Mouse (Mus musculus) forebrain, postnatal 0 days (tissue): ENCODE measurements around the gene Nup35. TPM values are rescaled to one million over a fixed set of nuclear protein-coding genes. Genes with fewer than 3 reads are reported as not detected.

Experiments
- ATAC-seq: fragments of 200-750 bp; cut with Nextera tagmentation; 2 replicates; pipeline ENCODE4 v1.8.0; 2017; ENCODE audit warnings: mild to moderate bottlenecking, moderate library complexity
- DNase-seq: peaks from one replicate; pipeline ENCODE4 v3.0.0-alpha.2; 2015
- H3K27ac ChIP-seq: fragments of 300-500 bp; sonication (generic); 2 replicates; pipeline ENCODE4 v1.5.1; 2014; ENCODE audit warnings: low read depth, mild to moderate bottlenecking, antibody characterized with exemption, low read length, moderate library complexity, mixed read lengths
- H3K27me3 ChIP-seq: fragments of 300-500 bp; sonication (generic); 2 replicates; pipeline ENCODE4 v1.6.1; 2014; ENCODE audit warnings: mild to moderate bottlenecking, low read length, mixed read lengths; ENCODE audit not compliant: insufficient read depth
- H3K36me3 ChIP-seq: fragments of 300-500 bp; sonication (generic); 2 replicates; pipeline ENCODE4 v1.6.1; 2014; ENCODE audit warnings: mild to moderate bottlenecking, moderate library complexity; ENCODE audit not compliant: insufficient read depth
- H3K4me1 ChIP-seq: fragments of 300-500 bp; sonication (generic); 2 replicates; pipeline ENCODE4 v1.6.1; 2014; ENCODE audit warnings: antibody characterized with exemption; ENCODE audit not compliant: insufficient read depth
- H3K4me2 ChIP-seq: fragments of 300-500 bp; sonication (generic); 2 replicates; pipeline ENCODE4 v1.6.1; 2014; ENCODE audit warnings: low read depth, mild to moderate bottlenecking, moderate library complexity
- H3K4me3 ChIP-seq: fragments of 300-500 bp; sonication (generic); 2 replicates; pipeline ENCODE4 v1.5.1; 2014; ENCODE audit warnings: low read depth, low read length, mixed read lengths
- H3K9ac ChIP-seq: fragments of 300-500 bp; sonication (generic); 2 replicates; pipeline ENCODE4 v1.6.1; 2014; ENCODE audit warnings: mild to moderate bottlenecking
- H3K9me3 ChIP-seq: fragments of 300-500 bp; sonication (generic); 2 replicates; pipeline ENCODE4 v1.6.1; 2016; ENCODE audit warnings: low read length
- CTCF ChIP-seq: sonication (generic); IDR thresholded peaks from 2 replicates; pipeline ENCODE4 v1.5.1; 2016; ENCODE audit warnings: antibody characterized with exemption, control low read depth, low read depth
- WGBS: fragments of 180-500 bp; shearing (Covaris S2); extraction: QIAGEN DNeasy Blood & Tissue Kit; methylation state at CpG from one replicate; pipeline ENCODE4 v1.1.7; 2014; 5-methylcytosine and 5-hydroxymethylcytosine counted together
- polyA plus RNA-seq: library from polyadenylated mRNA; unstranded; fragments of >200 nt; fragmentation: Nextera tagmentation; extraction: Ambion mirVana; gene quantifications from 2 replicates; pipeline ENCODE4 v1.2.1, GENCODE M21; 2015
- total RNA-seq: library from RNA; depleted of rRNA; stranded (reverse); fragments of >200 nt; gene quantifications from 2 replicates; pipeline ENCODE4 v1.2.3, GENCODE M21; 2014

The Nup35 gene
- total and polyA plus RNA-seq, 2 experiments from 2014 or later = 33.8 to 46.1 TPM

DNA sequence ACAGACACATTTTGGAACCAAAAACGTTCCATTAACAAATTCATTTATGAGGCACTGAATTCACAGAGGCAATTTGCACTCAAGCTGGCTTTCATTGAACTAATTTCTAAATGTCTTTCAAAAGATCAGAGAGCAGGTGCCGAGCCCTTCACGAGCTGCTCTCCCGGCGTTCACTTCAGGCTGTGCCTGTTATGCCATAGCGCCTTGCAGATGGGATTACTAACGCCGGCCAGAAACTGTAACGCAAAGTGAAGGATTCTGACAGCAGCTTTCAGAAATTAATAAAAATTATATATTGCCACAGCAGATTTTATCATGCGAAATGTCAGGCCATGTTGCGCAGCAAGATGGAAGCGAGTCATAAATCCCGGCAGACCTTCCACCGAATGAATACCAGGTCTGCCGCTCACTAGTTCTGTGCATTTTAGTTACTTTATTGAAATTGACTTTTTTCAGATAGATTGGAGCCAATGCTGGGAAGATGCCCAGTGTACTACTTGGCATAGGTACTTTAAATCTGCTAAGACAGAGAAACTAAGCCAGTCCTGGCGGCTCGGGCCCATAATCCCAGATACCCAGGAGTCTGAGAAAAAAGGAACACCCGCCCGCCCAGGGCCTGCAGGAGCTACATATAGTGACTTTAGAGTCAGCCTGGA is 13.1 kb upstream of the Nup35 start:
- no peak overlapping the region for H3K4me3 ChIP-seq
- no peak for TF ChIP-seq CTCF
- no peaks in the 10 kb centered on the region for H3K9me3 ChIP-seq
- H3K27ac ChIP-seq = peak overlapping the region; percentile 71
- no peaks in the 10 kb centered on the region for H3K36me3 ChIP-seq
- DNase-seq (peak; percentile 86), ATAC-seq (peak; percentile 91)
- WGBS = 51% methylated on average over 19 of the region's 19 CpGs
- peak overlapping the region; percentile 21; the same call in 1 of the 2 replicates for H3K4me2 ChIP-seq
- H3K27me3 ChIP-seq = no peaks in the 10 kb centered on the region
- no peak overlapping the region for H3K9ac ChIP-seq
- H3K4me1 ChIP-seq = no peaks in the 10 kb centered on the region

DNA sequence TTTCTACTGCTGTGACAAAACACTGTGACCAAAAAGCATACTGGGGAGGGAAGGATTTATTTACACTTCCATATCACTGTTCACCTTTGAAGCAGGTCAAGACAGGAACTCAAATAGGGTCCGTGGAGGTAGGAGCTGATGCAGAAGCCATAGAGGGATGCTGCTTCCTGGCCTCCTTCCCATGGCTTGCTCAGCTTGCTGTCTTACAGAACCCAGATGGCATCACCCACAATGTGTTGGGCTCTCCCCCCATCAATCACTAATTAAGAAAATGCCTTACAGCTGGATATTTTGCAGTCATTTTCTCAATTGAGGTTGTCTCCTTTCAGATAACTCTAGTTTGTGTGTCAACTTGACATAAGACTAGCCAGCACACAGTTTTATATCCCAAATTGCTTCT is 4.8 kb upstream of the Nup35 start:
- ATAC-seq = no peak
- H3K4me2 ChIP-seq = no peak overlapping the region
- 38% methylated on average over 1 of the region's 1 CpGs for WGBS
- H3K27ac ChIP-seq = no peak overlapping the region
- DNase-seq = no peak
- H3K36me3 ChIP-seq = no peaks in the 10 kb centered on the region
- H3K27me3 ChIP-seq = no peaks in the 10 kb centered on the region
- no peaks in the 10 kb centered on the region for H3K4me1 ChIP-seq
- no peaks in the 10 kb centered on the region for H3K9me3 ChIP-seq
- no peak overlapping the region for H3K4me3 ChIP-seq
- no peak overlapping the region for H3K9ac ChIP-seq
- no peak for TF ChIP-seq CTCF

DNA sequence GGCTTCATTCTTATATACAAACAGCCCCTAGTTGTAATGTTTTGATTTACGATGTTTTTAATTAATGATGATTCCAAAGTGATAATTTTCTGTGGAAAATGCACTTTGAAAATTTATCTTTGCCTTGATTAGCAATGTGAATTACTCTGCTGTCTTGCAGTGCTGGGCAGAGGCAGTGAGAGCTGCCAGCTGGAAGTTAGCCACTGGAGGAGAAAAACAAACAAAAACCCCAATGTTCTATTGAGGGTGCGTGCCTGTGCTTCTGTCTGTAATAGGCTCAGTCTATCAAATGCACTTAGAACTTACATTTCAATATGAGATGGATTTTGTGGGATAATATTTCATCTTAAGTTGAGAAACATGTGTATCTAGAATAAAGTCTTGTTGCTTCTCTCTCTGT is 4.2 kb upstream of the Nup35 start:
- no peak overlapping the region for H3K27ac ChIP-seq
- peak; percentile 51 for DNase-seq
- H3K36me3 ChIP-seq = no peaks in the 10 kb centered on the region
- H3K27me3 ChIP-seq = no peaks in the 10 kb centered on the region
- 34% methylated on average over 2 of the region's 2 CpGs for WGBS
- no peak overlapping the region for H3K9ac ChIP-seq
- no peak for TF ChIP-seq CTCF
- no peak overlapping the region for H3K4me3 ChIP-seq
- no peak for ATAC-seq
- H3K9me3 ChIP-seq = no peaks in the 10 kb centered on the region
- no peak overlapping the region for H3K4me2 ChIP-seq
- 0 out of 2 replicates have a peak, but pooled peaks cover 3% of the 10 kb centered on the region for H3K4me1 ChIP-seq

DNA sequence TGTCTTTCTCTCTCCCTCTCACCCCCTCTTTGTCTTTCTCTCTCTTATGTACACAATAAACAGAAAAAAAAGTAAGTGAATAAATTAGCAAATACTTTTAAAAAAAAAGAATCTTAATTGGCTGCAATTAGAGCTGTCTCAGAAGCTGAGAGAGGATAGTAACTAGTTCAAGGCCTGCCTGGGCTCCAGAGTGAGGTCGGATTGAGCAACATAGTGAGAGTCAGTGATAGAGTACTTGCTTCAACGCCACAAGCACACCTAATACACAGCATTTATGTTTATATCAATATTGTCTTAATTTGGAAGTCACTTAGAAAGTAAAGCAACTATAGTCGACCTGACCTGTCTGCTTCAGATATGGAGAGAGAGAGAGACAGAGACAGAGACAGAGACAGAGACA is 2.0 kb downstream of the Nup35 start:
- no peak for DNase-seq
- no peak overlapping the region for H3K27ac ChIP-seq
- H3K4me1 ChIP-seq = 0 out of 2 replicates have a peak, but pooled peaks cover 4% of the 10 kb centered on the region
- no peak overlapping the region for H3K4me2 ChIP-seq
- H3K27me3 ChIP-seq = no peaks in the 10 kb centered on the region
- peaks cover 5% of the 10 kb centered on the region; the same call in 1 of the 2 replicates for H3K36me3 ChIP-seq
- no peaks in the 10 kb centered on the region for H3K9me3 ChIP-seq
- ATAC-seq = no peak
- no peak overlapping the region for H3K4me3 ChIP-seq
- 82% methylated on average over 3 of the region's 3 CpGs for WGBS
- TF ChIP-seq CTCF = no peak
- H3K9ac ChIP-seq = no peak overlapping the region

DNA sequence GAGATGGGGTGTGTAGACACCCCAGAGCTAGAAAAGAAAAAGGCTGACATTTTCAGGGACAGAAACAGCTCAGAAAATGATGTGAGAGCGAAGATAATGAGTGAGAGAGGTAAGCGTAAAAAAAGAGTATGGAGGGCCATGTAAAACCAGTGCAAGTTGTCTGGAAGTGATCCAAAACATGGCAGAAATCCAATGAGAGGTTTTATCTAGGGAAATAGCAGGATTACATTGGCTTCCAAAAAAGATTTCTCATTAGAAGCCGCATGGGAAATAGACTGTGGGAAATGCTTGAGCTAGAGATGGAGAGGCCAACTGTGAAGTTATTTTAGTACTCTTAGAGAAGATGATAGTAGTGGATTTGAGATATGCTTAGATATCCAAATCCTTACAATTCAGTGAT is 4.9 kb downstream of the Nup35 start:
- no peak overlapping the region for H3K4me2 ChIP-seq
- TF ChIP-seq CTCF = no peak
- no peak overlapping the region for H3K27ac ChIP-seq
- WGBS = 70% methylated on average over 3 of the region's 3 CpGs
- 0 out of 2 replicates have a peak, but pooled peaks cover 4% of the 10 kb centered on the region for H3K4me1 ChIP-seq
- no peak overlapping the region for H3K9ac ChIP-seq
- no peak overlapping the region for H3K4me3 ChIP-seq
- H3K27me3 ChIP-seq = no peaks in the 10 kb centered on the region
- H3K9me3 ChIP-seq = no peaks in the 10 kb centered on the region
- no peak for DNase-seq
- peaks cover 5% of the 10 kb centered on the region; the same call in 1 of the 2 replicates for H3K36me3 ChIP-seq
- no peak for ATAC-seq

DNA sequence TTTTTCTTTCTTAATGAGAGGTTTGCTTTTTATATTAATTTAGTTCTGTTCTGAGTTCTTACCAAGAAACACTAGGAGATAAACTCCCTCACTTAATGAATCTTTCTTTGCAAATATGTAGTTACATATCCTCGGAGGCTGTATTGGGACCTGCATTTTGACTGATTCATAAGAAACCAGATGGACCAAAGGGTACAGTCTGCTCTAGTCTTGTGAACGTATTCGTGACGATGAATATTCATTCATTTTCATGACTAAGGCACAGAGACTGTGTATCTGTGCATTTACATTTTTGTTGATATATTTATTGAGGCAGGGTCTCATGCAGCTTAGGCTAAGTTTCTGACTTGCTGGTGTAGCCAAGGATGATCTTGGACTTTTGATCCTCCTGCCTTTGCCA is 7.5 kb downstream of the Nup35 start:
- no peak overlapping the region for H3K4me3 ChIP-seq
- no peak overlapping the region for H3K27ac ChIP-seq
- H3K9ac ChIP-seq = no peak overlapping the region
- H3K4me2 ChIP-seq = no peak overlapping the region
- no peaks in the 10 kb centered on the region for H3K9me3 ChIP-seq
- ATAC-seq (peak; percentile 66), DNase-seq (no peak)
- no peaks in the 10 kb centered on the region for H3K4me1 ChIP-seq
- 75% methylated on average over 4 of the region's 4 CpGs for WGBS
- TF ChIP-seq CTCF = no peak
- H3K27me3 ChIP-seq = no peaks in the 10 kb centered on the region
- peaks cover 5% of the 10 kb centered on the region; the same call in 1 of the 2 replicates for H3K36me3 ChIP-seq

DNA sequence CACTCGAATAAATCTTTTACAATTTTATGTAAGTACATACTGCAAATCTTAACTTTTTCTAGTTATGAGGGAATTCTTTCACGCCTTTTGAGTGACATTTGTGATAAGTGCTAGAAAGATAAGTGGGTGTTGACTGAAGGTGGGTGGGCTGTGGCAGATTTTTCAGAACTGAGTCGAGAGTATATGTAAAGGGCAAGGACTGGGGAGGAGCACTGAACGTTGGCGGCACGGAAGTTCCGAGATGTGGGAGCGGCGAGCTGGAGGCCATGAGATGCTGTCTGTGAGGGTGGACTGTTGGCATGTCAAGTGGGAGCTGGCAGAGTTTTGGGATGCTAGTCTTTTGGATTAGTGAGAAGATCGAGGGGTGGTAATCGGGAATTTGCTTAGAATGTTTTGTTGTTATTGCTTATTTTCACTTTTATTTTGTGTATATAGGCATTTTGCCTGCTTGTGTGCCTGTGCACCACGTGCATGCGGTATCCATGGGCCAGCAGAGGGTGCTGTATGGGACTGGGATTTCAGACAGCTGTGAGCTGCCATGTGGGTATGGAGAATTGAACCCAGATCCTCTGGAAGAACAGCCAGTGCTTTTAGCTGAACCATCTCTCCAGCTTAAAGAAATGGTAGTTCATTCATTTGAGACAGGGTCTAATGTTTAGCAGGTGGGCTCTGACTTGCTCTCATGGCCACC is 15.4 kb downstream of the Nup35 start:
- 90% methylated on average over 13 of the region's 13 CpGs for WGBS

More for the DNA sequence above, 15.4 kb downstream of the Nup35 start:
- H3K27me3 ChIP-seq = no peaks in the 10 kb centered on the region
- DNase-seq = no peak
- H3K36me3 ChIP-seq = no peaks in the 10 kb centered on the region
- no peak for ATAC-seq
- H3K4me3 ChIP-seq = no peak overlapping the region
- no peak overlapping the region for H3K9ac ChIP-seq
- H3K4me2 ChIP-seq = no peak overlapping the region
- TF ChIP-seq CTCF = no peak
- H3K27ac ChIP-seq = no peak overlapping the region
- H3K9me3 ChIP-seq = no peaks in the 10 kb centered on the region
- no peaks in the 10 kb centered on the region for H3K4me1 ChIP-seq
